Mouse (Mus musculus): ENCODE results near the gene Rhov.
A peak's percentile ranks its signal among the peaks of the same experiment; 100 is the strongest.

The Rhov gene

DNA sequence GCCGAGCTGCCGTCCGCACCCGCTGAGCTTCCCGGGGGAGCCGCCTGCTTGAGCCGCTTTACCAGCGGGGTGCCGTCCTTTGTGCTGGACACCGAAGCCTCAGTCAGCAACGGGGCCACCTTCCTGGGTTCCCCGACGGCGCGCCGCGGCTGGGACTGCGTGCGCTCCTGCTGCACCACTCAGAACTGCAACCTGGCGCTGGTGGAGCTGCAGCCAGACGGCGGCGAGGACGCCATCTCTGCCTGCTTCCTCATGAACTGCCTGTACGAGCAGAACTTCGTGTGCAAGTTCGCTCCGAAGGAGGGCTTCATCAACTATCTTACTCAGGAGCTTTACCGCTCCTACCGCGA lies 33.2 kb downstream of the Rhov start:
- no peak for DNase-seq (ENCODE audit: low read depth, low spot score)

DNA sequence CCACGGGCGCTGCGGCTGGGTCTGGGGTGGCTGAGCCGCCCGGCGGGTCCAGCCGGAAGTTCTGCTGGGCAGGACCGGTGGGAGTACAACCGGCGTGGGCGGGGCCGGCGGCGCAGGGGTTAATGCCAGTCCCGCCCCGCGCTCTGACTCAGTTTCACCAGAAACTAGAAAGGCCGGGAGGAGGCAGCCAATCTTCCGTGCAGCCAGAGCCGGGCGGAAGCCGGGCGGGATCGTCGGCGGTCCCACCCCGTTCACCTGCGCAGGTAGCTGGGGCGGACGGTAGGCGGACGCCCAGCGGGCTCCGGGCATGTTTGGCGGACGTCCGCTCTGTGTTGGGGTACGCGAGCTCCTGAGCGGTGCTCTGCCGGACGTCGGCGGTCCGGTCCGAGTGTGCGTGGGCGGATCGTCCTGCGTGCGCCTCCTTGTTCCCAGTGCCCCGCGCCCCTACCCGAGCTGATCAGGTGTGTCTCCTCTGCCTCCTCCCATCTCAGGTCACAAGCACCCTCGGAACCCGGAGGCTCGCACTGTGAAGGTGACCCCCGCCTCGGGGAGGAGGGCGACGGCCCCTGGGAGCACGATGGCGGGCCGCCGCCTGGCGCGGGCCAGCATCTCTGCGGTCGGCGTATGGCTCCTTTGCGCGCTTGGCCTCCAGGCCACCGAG lies 33.7 kb downstream of the Rhov start, which contains the start of gene Spint1:
TSS of gene Spint1 (plus strand) at position 153 of the 661 bp plus-strand sequence.
- peak; percentile 32 for DNase-seq (ENCODE audit: low read depth, low spot score)

DNA sequence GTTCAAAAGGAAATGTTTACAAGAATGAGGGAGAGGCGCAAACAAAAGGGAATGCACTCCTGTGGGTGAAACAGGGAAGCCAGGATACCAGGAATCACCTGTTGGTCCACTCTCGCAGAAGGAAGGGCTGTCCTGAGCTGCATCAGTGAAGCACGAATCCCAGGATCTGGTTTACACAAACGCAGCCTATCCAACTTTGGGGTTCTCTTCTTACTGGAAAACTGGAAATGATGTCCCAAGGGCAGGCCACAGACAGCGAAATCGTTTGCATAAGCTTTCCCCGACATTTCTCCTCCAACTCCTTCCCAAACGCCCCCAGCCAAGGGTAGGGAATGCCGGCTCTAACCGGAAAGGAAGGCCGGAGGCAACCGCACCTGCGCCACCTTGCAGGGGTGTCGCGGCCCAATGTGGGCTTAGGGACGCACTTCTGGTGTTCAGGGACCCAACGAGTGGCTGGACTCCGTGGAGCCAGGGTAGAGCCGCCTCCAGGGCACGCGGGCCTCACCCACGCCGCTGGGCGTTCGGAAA lies 34.3 kb downstream of the Rhov start:
- DNase-seq (ENCODE audit: low read depth, low spot score): no peak

DNA sequence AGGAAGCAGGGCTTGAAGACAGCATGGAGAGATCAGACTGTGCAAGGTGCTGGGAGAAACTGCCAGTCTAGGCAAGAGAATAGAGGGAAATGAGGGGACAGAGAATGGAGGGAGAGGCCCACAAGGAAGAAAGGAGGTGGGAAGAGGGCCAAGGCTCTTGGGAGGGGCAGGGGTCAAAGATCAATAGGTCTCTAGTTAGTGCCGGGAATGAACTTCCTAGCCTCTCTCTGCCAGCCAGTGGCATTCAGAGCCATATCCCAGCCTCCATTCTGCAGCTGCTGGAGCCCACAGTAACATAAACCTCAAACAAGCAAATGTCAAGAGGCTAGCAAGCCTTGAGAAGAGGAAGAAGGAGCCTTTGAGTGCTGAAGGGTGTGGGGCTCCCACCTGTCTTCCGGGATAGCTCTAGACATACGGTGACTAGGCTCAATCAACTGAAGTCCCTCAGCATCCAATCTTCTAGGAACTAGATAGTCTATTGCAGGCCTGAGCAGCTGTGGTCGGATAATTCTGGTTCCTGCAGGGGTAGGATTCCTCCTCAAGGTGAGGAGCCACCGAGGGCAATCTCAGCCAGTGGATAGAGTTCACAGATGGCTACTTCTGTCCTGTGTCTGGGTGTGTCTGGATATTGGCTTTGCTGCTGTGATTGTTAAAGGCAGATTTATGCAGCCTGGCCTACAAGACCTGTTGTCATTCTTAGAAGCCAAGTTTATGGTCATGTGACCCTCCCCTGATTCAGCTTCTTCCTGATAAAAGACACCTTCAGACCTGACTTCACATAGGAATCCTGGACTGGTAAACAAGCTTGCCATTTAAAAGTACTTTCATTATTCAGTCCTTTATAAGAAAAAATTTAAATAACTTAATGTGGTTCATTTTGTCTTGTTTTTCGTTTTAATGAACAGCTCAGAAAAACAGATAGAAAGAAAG lies 41.0 kb downstream of the Rhov start, which contains the start of gene Ppp1r14d:
TSS of gene Ppp1r14d (minus strand) at position 132 of the 930 bp plus-strand sequence.
- no peak for DNase-seq (ENCODE audit: low read depth, low spot score)
